Mouse (Mus musculus): ENCODE data around the gene Lhfpl2.

Lhfpl2 gene

DNA sequence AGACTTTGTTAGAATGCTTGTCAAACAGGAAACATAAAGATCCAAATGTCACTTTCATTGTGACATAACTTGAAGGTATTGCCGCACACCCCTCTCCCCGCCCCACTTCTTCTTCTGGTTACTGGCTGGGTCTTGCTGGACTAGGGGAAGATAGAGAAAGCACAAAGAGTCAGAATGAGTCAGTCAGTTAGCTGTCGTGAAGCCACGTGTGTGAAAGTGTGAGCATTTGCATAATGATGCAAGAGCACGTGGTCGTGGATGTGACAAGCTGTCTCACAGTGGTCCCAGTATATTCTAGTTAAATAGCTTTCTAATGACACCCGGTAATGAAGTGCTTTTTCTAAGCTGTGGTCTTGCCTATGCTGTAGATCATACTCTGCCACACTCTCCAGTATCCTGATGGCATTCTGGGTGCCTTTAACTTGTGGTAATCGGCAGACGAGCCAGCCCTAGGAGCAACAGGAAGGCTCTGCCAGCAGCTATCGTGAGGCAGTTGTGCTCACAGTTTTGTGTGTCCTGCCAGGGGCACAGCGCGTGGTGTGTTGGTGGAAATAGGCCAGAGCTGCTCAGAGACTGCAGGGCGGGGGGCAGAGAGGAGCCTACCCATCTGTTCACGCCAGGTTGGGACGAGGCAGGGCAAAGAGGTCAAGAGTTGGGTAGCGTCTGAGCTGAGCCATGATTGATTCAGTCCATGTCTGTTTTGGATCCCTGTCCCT lies 40.9 kb downstream of the Lhfpl2 start:
- no peak for DNase-seq (ENCODE audit: low spot score in 2 of 2)

DNA sequence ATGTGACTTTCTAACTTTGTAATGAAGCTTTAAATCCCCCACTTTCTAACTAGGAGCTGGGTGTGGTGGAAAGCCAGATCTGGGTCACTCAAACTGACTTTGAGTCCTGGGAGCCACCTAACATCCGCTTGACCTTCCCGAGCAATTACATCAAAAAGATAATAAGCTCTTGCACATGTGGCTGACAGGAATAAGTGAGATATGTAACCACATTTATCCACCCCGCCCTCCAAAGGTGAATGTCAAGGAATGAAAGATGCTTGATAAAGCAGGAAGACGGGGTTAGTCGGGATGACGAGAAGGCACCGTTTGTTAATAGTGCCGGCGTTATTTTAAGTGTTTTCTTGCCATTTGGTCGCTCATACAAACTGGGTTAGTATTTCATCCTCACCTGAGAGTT lies 41.5 kb downstream of the Lhfpl2 start:
- no peak for DNase-seq (ENCODE audit: low spot score in 2 of 2)

DNA sequence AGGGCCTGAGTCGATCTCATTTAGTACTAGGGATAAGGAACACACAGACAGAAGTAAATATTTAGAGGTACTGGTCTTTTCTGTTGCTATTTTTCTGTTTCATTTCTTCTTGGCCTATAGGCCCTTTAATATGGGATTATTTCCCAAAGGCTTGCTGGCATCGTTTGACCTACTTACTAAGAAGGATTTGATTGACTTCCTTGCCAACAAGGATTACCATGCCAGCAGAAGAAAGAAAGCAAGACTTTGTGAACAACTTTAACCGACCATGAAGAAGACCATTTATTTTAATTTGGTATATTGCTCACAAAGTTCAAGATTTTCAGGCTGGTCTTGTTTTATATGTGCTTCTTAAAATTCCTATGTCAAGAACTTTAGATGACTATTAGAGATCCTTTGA lies 42.8 kb downstream of the Lhfpl2 start:
- no peak for DNase-seq (ENCODE audit: low spot score in 2 of 2)

DNA sequence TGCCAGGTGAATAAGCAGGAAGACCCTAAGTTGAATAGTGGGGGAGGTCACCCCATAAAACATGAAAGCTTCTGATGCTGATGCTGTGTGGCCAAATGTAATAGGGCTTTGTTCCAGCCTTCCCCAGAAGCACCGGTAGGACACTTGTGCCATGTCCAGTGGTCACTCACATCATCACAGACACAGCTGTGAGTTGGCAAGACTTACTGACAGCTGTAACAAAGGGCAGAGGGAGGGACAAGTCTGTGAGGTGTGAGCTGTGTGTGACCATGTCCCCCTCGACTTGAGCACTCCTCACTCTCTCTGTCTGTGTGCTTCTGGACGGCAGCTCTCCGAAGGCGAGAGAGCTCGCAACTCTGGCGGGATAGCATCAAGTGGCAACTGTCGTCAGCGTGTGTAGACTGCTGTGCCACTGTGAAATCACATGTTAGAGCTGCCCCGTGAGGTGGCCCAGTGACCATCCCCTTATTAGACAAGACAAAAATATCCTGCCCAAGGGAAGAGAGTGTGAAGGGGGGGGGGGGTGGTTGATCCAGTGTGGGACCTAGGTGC lies 43.5 kb downstream of the Lhfpl2 start:
- no peak for DNase-seq (ENCODE audit: low spot score in 2 of 2)

DNA sequence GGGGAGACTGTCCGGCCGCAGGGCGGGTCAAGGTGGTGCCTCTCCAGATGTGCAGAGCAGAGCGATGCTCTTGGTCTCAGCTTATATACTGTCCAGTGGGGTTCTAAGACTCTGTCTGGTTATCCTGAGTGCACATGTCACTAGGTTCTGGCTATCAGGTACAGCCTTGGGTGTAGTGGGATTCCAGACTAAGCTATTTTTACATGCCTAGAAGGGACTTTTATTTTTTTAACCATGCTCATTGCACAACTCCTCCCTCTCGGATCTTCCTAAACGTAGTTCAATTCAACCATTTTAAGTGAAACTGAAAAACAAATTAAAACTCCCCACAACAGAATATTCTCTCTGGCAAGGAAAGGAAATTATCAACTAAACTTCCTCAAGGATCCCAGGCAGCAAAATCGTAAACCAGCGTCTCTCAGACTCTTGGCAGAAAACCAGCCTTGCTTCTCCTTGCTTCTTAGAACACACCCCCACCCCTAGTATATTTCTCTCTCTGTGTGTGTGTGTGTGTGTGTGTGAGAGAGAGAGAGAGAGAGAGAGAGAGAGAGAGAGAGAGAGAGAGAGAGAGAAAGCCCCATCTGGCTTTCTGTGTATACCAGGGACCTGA lies 47.4 kb downstream of the Lhfpl2 start:
- no peak for DNase-seq (ENCODE audit: low spot score in 2 of 2)

DNA sequence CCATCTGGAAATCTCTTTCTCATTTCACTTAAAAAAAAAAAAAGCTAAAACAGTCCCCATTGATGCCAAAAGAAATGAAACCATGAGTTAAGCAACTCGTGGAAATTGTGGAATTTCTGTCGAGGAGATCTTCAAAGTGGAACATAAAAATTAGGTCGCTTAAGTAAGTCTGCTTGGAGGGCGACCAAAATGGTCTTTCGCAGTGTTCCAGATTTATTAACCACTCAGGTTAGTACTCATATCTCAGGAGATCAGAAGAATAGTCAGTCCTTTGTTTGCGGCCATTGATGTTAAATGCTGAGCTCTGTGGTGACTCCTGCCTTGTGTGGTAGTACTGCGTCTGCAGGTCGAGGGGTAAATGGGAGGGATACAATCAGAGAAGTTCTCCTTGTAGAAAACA lies 48.8 kb downstream of the Lhfpl2 start:
- no peak for DNase-seq (ENCODE audit: low spot score in 2 of 2)

DNA sequence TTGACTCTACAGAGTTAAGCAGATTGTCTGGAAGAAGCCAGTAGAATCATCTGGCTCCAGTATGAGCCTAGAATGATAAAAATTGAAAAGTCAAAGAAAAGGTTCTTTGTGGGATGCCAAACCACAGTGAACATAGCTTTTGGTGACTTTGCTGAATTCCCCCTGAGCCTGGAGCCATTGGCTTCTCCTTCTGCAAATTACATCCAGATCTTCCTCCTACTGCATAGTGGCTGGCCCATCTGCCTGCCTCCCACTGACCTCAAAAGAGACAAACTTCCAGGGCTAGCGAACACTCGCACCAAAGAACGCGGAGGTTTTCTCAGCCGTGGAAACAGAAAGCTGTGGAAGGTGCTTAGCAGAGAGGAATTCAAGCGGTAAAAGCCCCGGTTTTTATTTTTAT lies 49.4 kb downstream of the Lhfpl2 start:
- DNase-seq (ENCODE audit: low spot score in 2 of 2), result no peak

DNA sequence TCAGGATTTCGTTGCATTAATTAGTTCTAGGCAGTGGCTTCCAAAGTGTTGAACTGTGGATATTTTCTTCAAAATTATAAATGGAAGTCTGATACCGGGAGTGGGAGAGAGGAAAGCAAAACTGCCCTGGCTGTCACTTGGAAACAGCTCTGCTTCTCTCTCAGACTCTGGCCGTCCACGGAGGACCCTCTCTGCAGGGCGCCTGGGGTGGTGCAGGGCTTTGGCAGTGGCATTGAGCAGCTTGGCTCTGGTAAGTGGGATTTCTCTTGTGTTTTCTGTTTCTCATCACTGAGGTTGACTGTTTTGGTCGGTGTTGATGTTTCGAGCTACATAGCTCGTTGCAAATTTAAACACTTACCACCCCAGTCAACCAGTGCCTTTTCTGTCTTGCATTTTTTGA lies 53.0 kb downstream of the Lhfpl2 start:
- no peak for DNase-seq (ENCODE audit: low spot score in 2 of 2)

DNA sequence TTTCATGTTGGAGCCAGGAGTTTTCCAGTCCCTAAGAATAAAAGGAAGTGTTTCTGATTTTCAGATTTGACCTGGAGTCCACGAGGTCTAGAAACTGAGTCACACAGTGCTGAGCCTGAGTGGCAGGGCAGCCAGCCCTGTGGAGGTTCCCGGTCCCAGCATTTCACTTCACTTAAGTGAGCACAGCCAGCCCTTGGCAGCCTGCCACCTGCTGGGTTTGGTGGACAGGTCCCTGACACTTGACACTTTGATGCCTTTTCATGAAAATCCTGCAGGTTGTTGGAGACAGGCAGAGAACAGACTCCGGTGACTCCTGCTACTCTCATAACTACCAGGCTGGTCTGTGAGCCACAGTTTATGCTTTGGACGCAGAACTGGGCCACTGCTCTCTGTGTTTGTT lies 57.9 kb downstream of the Lhfpl2 start:
- no peak for DNase-seq (ENCODE audit: low spot score in 2 of 2)

DNA sequence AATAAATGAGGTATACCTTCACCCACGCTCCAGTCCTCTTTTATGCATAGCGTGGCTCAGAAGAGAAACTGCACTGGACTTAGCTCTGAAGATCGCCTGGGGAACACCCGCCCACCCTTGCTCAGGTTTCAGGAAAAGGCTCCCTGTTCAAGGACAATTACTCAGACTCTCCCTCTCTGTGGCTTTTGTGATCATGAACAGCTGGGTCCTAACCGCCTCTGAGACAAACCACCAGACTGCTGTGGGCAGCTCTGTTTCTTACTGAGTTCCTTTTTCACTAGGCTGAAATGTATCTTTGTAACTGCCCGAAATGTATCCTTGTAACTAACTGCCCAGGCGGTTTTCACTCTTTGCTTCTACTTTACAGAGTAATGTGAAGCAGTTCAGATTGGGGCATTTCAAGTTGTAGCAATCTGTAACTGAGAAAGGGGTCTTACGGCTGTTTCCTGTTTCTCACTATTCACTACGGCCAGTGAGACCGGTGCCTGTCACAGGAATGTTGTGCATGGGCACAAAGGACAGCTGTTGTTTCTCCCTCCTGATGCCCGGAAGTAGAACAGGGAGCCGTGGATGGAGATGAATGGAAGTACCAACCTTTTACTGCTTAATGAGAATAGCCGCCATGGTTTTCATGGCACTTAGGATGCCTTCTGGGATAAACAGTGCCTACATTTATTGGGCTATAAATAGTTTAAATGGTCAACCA lies 59.3 kb downstream of the Lhfpl2 start:
- no peak for DNase-seq (ENCODE audit: low spot score in 2 of 2)

DNA sequence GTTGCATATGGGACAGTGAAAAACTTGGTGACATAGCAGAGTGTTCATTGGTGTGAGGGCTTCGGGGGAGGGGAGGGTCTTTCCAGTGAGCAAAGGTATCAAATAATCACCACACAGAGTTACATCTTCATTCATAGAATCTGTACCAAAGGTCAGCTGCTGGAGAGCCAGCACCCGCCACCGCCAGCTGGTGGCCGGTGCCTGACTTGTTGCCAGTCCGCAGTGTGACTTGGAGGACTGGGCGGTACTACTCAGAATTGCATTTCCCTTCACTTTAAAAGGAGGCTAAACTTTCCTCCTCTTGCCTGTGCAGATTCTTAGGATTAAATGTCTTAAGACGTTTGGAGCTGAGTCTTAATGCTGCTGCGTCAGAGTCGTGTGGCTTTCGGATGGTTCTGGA lies 59.9 kb downstream of the Lhfpl2 start:
- DNase-seq (ENCODE audit: low spot score in 2 of 2), result no peak

DNA sequence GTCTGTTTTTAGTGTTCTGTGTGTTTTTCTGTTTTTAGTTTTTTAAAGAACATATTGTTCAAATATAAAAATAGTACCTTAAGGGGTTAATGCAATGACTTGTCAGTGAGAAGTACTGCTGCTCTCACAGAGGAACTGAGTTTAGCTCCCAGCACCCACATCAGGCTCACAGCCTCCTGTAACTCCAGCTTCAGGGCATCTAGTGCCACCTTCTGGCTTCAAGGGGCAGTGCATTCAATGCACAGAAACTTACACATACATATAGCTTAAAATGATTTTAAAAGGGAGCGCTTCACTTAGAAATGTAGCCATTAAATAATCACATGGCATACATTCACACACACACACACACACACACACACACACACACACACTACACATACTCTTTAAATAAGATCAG lies 60.5 kb downstream of the Lhfpl2 start:
- no peak for DNase-seq (ENCODE audit: low spot score in 2 of 2)

DNA sequence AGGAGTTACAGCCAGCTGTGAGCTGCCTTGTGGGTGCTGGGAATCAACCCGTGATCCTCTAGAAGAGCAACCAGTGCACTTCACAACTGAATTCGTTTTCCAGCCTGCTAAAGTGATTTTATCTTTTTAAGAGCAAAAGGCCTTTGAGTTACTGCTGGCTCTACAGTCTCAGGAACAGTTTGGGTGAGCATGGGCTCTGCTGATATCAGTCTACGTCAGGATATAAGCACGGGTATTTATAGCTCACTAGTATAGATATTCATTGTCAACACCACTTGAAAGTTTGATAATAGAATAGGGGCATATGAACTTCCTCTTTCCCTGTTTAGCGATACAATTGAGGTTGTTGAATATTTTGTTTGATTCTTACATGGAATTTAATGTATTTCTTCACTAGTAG lies 61.7 kb downstream of the Lhfpl2 start:
- DNase-seq (ENCODE audit: low spot score in 2 of 2), result no peak

DNA sequence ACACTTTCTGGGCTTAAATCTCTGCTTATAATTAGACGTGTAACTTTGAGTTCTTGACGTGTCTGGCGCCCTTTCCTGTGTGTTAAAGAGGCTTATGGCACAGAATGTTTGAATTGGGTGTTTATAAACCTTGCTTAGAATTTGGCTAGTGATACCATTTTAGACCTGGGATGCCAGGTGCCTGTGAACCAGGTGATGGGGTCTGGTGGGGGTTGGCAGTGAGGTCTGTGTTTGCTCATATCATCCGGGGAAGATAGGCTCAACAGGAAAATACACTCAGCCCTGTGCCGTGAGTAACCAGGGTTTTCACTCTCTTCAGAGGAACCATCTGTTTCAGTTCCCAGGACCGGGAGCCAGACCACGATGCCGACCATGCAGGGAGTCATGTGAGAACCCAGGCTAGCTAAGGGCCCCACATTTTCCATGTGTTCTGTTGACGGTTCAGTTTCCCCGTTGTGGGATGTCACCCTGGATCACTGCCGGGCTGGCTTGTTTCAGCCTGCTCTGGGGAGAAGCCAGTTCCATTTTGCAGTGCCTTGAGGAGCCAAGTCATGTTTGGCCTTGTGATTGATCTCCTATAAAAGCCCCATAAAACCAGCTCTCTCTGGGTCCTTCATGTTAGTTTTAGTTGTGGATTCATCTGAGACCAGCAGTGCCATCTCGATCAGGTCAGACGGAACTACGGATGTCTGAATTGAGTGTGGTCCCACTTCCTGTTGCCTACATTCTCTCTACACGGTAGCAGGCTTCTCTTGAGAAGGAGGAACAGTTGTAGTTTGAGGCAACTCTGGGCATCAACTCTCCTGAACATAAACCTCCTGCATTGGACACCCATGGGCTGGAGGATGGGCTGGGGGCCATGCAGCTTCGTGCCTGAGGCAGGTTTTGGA lies 65.4 kb downstream of the Lhfpl2 start:
- no peak for DNase-seq (ENCODE audit: low spot score in 2 of 2)

DNA sequence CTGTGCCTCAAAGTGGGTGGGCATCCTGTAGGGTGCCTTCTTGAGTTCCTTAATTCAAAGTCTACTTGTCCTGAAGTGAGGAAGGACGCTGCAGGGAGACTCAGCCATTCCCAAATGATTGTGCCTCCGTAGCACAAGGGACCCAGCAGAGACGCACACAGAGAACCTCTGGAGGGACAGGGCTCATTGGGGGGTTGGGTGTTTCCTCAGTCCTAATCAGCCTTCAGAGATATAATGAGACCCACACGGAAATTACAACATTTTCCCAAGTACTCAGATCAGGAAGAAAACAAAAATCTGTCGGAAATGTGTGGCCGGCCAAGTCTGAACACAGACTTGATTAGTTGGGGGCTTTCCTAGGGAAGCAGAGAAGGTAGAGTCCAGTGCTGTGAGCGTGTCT lies 72.8 kb downstream of the Lhfpl2 start:
- DNase-seq (ENCODE audit: low spot score in 2 of 2), result no peak

DNA sequence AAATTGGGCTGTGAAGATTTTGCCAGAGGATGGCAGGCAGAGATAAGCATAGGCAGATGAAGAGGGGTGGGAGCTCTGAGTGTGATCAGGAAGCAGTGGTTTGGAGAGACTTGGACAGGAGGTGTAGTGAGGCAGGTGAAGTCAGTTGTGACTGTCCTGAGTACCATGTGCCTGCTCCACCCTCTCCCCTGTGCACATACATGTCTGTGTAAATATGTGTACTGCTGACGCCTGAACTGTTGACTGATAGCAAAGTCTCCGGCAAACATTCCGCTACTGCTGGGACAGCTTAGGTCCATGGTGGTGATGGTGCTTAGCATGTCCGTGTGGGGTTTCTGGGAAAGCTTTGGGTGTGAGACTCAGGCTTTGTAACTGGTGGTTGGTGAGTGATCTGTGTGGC lies 73.5 kb downstream of the Lhfpl2 start:
- no peak for DNase-seq (ENCODE audit: low spot score in 2 of 2)

DNA sequence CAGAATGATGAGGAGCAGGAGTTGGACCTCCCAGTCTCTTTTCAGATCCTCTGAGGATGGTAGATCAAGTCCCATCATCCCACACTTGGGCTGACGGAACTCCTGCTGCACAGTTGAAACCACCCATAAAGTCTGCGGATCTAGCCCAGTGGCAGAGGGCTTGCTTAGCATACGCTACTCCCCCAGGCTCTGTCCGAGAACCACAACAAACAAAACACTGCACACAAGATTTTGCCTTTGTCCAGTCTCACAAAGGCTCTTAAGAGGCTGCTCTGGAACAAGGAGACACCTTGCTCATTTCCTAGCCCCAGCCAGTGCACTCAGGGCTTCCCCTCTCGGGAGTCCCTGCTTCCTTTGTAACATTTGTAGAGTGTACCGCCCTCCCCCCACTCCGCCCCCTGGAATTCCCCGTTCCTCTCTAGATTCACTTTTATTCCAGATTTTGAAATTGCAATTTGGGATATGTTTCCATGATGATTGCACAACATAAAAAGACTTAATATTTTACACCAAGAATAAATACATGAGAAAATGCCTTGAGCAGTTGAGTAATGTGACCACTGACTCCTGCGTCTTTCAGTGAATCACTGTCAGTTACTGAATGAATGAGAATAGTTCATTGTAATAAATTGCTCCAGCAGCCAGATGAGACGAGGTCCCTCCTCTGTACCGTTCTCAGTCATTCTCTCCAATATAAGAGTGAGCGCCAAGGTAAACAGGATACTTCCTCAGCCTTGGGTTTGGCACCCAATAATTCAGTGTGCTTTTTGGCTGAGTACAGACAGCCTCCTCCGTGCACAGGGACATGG lies 74.8 kb downstream of the Lhfpl2 start:
- no peak for DNase-seq (ENCODE audit: low spot score in 2 of 2)

DNA sequence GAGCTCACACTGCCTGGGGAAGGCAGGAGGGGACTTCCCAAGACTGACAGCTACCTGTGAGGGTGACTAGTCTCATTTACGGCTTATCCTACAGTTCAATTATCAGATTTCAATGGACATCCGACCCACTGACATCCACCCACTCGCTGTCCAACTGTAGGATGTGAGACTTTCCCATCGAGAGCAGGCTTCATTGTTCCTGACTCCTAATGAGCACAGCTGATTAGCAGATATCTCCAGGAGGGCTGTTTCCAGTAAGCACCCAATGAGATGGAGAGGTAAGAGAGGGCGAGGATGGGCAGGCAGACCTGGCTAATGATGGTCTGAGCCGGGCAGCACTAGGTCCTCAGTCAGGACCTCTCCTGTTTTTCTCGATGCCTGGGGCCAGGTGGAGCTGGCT lies 77.0 kb downstream of the Lhfpl2 start:
- no peak for DNase-seq (ENCODE audit: low spot score in 2 of 2)

DNA sequence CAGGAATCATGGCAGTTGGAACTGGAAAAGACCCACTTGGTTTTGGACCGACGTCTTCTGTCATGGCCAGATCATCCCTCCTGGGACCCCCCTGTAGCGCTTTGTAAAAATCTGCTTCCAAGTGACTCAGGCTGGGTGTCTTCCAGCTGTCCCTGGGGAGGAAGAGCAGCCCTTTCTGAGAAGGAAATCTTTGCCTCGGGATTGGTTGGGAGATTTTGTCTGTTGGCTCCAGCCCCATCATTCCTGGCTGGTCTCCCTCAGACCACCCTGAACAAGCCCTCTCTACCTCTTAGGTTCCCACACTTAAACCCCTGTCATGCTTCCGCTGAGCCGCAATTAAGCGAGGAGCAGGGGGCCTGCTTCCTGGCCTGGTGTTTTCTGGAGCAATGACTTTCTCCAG lies 77.6 kb downstream of the Lhfpl2 start:
- peak in 1 of 2 experiments; percentile 55 for DNase-seq (ENCODE audit: low spot score in 2 of 2)

DNA sequence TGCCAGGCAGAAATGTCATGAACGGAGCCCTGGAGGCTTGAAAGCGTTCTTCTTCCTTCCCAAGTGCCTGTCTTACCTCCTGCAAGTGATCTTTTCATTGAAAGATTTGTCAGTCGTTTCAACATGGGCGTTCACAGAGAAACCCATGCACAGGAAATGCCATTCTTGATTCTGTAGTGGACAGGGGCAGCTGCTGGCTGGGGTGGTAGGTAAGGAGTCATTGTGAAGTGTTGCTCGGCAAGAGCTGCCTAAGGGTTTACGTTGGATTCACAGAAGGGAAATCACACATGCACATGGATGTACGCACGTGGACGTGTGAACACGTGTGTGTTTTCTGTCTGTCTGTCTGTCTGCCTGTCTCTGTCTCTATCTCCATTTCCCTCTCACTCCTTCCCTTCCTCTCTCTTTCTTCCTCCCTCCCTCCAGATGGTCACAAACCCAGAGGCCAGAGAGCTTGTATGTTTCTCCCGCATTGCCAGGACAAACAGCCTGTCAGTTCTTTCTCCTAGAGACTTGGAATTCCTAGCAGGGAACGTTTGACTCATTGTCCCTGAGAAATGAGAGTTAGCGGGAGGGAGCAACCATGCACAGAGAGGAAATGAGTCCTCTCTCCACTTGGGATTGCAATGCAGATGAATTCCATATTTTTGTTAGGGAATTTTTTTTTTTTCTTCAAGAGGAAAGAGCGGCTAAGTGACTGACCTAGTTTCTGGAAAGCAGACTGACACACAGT lies 82.3 kb downstream of the Lhfpl2 start:
- DNase-seq (ENCODE audit: low spot score in 2 of 2), result no peak

Measured in urinary bladder, postnatal 4 days (tissue).